8 mouse cellular contexts compared by ENCODE assay signal in the genomic region with DNA sequence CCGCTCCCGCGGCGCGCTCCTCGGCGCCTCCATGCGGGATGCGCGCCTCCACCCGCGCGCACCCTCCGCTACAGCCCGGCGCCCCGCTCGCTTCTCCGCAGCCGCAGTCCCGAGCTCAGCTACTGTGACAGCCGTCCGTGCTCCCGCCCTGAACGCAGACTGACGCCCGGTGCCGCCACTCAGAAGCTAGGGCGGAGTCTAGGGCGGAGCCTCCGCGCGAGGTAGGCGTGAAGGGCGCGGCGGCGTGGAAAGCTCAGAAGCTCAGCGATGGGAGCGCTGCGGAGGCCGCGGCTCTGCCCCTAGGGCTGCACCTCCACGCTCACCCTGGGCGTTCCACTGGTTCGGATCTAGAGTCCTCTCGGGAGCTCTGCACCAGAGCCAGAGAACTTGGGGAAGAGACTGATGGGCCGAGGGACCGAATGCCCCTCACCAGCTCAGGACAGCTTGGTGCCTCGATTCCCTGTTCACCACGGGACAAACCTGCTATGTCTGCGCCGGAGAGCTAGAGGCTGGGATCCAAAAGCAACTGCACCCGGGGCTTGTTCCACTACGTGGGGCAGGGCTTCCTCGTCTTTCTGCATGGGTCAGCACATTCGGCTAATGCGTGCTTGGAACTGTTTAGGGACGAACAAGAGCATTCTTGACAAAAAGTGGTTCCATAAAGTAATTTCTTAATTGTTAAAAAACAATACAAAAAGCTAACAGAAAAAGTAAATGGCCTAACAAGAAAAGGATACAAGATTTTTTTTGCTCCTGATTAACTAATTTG. TPM values are rescaled to one million over a fixed set of nuclear protein-coding genes. Genes with fewer than 3 reads are reported as not detected.
DNase-seq lines count a peak whose midpoint lies in the region; ATAC-seq and TF ChIP-seq lines count a peak whose summit lies in the region.

Gene Otulinl, minus strand, starts transcription at position 161 of the 769 bp plus-strand sequence.

- H3K36me3 ChIP-seq in hindbrain, embryonic 11.5 days (ENCODE audit: control insufficient read depth, insufficient read depth, low read length) = no peaks in the 10 kb centered on the region
- H3K36me3 ChIP-seq in lung, embryonic 16.5 days (ENCODE audit: control insufficient read depth, insufficient read depth, low read length) = no peaks in the 10 kb centered on the region
- H3K36me3 ChIP-seq in thymus, adult 2 months (ENCODE audit: control insufficient read depth, insufficient read depth, low read length) = no peaks in the 10 kb centered on the region

- TF ChIP-seq POLR2A in thymus, adult 2 months (IDR thresholded peaks at IDR 0.05; ENCODE audit: control insufficient read depth, extremely low read depth, insufficient read depth, low read length, poor library complexity) = peak; percentile 95

- peak; percentile 100 for ATAC-seq in hindbrain, embryonic 11.5 days (ENCODE audit: low FRiP score)
- ATAC-seq in lung, embryonic 16.5 days (ENCODE audit: low read depth) = peak; percentile 99

- no peak within 1 kb of the TSS for H3K27ac ChIP-seq in hindbrain, embryonic 11.5 days (ENCODE audit: low read depth, low read length)
- H3K27ac ChIP-seq in lung, embryonic 16.5 days (ENCODE audit: low read length) = no peak within 1 kb of the TSS; the same call in 1 of the 2 replicates
- peak within 1 kb of the TSS; percentile 36 for H3K27ac ChIP-seq in thymus, adult 2 months (ENCODE audit: control insufficient read depth, insufficient read depth, low read length)

- WGBS in hindbrain, embryonic 11.5 days = 2% methylated on average over 59 of the region's 59 CpGs
- 1% methylated on average over 57 of the region's 59 CpGs for WGBS in lung, embryonic 16.5 days
- 2% methylated on average over 59 of the region's 59 CpGs for WGBS in thymus, adult 2 months

- H3K27me3 ChIP-seq in hindbrain, embryonic 11.5 days (ENCODE audit: control insufficient read depth, insufficient read depth, low read length) = no peaks in the 10 kb centered on the region
- no peaks in the 10 kb centered on the region for H3K27me3 ChIP-seq in lung, embryonic 16.5 days (ENCODE audit: control insufficient read depth, insufficient read depth, low read depth, low read length)
- no peaks in the 10 kb centered on the region for H3K27me3 ChIP-seq in thymus, adult 2 months (ENCODE audit: control insufficient read depth, insufficient read depth, low read length)

- H3K4me3 ChIP-seq in hindbrain, embryonic 11.5 days (ENCODE audit: low read depth, low read length) = peak within 1 kb of the TSS; percentile 64
- peak within 1 kb of the TSS; percentile 72 for H3K4me3 ChIP-seq in lung, embryonic 16.5 days (ENCODE audit: low read length)
- H3K4me3 ChIP-seq in thymus, adult 2 months (ENCODE audit: control insufficient read depth, insufficient read depth, low read length) = peak within 1 kb of the TSS; percentile 74

- H3K4me2 ChIP-seq in hindbrain, embryonic 11.5 days (replicated peaks; ENCODE audit: low read depth, low read length) = peak within 1 kb of the TSS; percentile 87
- H3K4me2 ChIP-seq in lung, embryonic 16.5 days (ENCODE audit: low read depth, low read length) = peak within 1 kb of the TSS; percentile 93

- TF ChIP-seq CTCF in thymus, adult 2 months (IDR thresholded peaks at IDR 0.05; ENCODE audit: borderline replicate concordance, control insufficient read depth, extremely low read depth, insufficient read depth, low read length, poor library complexity) = no peak

- no peaks in the 10 kb centered on the region for H3K4me1 ChIP-seq in hindbrain, embryonic 11.5 days (replicated peaks; ENCODE audit: control insufficient read depth, insufficient read depth, low read length)
- H3K4me1 ChIP-seq in lung, embryonic 16.5 days (replicated peaks; ENCODE audit: control insufficient read depth, insufficient read depth, low read length) = peaks cover 3% of the 10 kb centered on the region; the same call in 1 of the 2 replicates
- peaks cover 22% of the 10 kb centered on the region for H3K4me1 ChIP-seq in thymus, adult 2 months (replicated peaks; ENCODE audit: control insufficient read depth, insufficient read depth, low read length)

- DNase-seq in NIH3T3 (ENCODE audit: low read depth) = peak; percentile 96
- DNase-seq in cerebellum, adult 9-11 months = peak; percentile 96
- peak; percentile 90 to 98 for DNase-seq in frontal cortex, adult 2 months (ENCODE audit: extremely low spot score in 1 of 2, low spot score in 1 of 2)
- peak; percentile 96 for DNase-seq in hindbrain, embryonic 11.5 days (ENCODE audit: low spot score)
- peak; percentile 96 for DNase-seq in layer of hippocampus, adult 9-11 months
- DNase-seq in ovary, adult 18-20 months (ENCODE audit: low spot score) = peak; percentile 87
- DNase-seq in thymus, adult 2 months = peak; percentile 99

- H3K9me3 ChIP-seq in hindbrain, embryonic 11.5 days (ENCODE audit: control insufficient read depth, low read length) = no peaks in the 10 kb centered on the region
- no peaks in the 10 kb centered on the region for H3K9me3 ChIP-seq in lung, embryonic 16.5 days (ENCODE audit: control insufficient read depth, low read length)

- H3K9ac ChIP-seq in hindbrain, embryonic 11.5 days (ENCODE audit: low read depth, low read length) = peak within 1 kb of the TSS; percentile 61
- peak within 1 kb of the TSS; percentile 77 for H3K9ac ChIP-seq in lung, embryonic 16.5 days (ENCODE audit: low read length)

RNA-seq across cellular contexts. Expression of gene Otulinl, which starts in this region (rescaled TPM):
- 18.3 and 21.0 TPM in 2 replicates for polyA plus RNA-seq in frontal cortex, adult 2 months (2012; rRNA removed)
- polyA plus RNA-seq in hindbrain, embryonic 11.5 days (2014; fragmentation: Nextera tagmentation; extraction: Ambion mirVana) = 6.9 and 9.7 TPM in 2 replicates
- 27.5 and 34.8 TPM in 2 replicates for polyA plus RNA-seq in lung, embryonic 16.5 days (2015; fragmentation: Nextera tagmentation; extraction: Ambion mirVana)
- polyA plus RNA-seq in thymus, adult 2 months (2012; rRNA removed) = 29.6 and 32.1 TPM in 2 replicates
